Mouse (Mus musculus) testis, adult 2 months (tissue): ENCODE data around the gene Satb2. TPM values are rescaled to one million over a fixed set of nuclear protein-coding genes. Genes with fewer than 3 reads are reported as not detected.

ENCODE experiments used
- H3K27ac ChIP-seq: fragments of 200-500 bp; 2 replicates; pipeline ENCODE4 v1.5.1; 2012; ENCODE audit warnings: low read depth, low read length; ENCODE audit not compliant: control insufficient read depth, insufficient read depth
- H3K27me3 ChIP-seq: fragments of 200-500 bp; 2 replicates; pipeline ENCODE4 v1.6.1; 2012; ENCODE audit warnings: mild to moderate bottlenecking, low read length, moderate library complexity; ENCODE audit not compliant: control insufficient read depth, insufficient read depth
- H3K36me3 ChIP-seq: fragments of 200-500 bp; 2 replicates; pipeline ENCODE4 v1.6.1; 2012; ENCODE audit warnings: mild to moderate bottlenecking, low read length; ENCODE audit not compliant: control insufficient read depth, insufficient read depth
- H3K4me1 ChIP-seq: fragments of 200-500 bp; 2 replicates; pipeline ENCODE4 v1.6.1; 2012; ENCODE audit warnings: low read length; ENCODE audit not compliant: control insufficient read depth, insufficient read depth
- H3K4me3 ChIP-seq: fragments of 200-500 bp; 2 replicates; pipeline ENCODE4 v1.5.1; 2012; ENCODE audit warnings: low read depth, mild to moderate bottlenecking, low read length, moderate library complexity, mixed read lengths; ENCODE audit not compliant: control insufficient read depth
- CTCF ChIP-seq: fragments of 200-500 bp; IDR thresholded peaks from 2 replicates; pipeline ENCODE4 v1.5.1; 2012; ENCODE audit warnings: low read depth, mild to moderate bottlenecking, inconsistent platforms, low read length, moderate library complexity; ENCODE audit not compliant: control insufficient read depth, insufficient read depth, insufficient replicate concordance
- POLR2A ChIP-seq: fragments of 200-500 bp; IDR thresholded peaks from 2 replicates; pipeline ENCODE4 v1.6.1; 2012; ENCODE audit warnings: low read depth, mild to moderate bottlenecking, inconsistent platforms, low read length, moderate library complexity; ENCODE audit not compliant: control insufficient read depth
- polyA plus RNA-seq: library from polyadenylated mRNA; depleted of rRNA; stranded (reverse); fragments of >200 nt; gene quantifications from 2 replicates; pipeline ENCODE4 v1.2.3, GENCODE M21; 2012

Gene Satb2
- polyA plus RNA-seq, 1 experiment: 1.3 TPM

DNA sequence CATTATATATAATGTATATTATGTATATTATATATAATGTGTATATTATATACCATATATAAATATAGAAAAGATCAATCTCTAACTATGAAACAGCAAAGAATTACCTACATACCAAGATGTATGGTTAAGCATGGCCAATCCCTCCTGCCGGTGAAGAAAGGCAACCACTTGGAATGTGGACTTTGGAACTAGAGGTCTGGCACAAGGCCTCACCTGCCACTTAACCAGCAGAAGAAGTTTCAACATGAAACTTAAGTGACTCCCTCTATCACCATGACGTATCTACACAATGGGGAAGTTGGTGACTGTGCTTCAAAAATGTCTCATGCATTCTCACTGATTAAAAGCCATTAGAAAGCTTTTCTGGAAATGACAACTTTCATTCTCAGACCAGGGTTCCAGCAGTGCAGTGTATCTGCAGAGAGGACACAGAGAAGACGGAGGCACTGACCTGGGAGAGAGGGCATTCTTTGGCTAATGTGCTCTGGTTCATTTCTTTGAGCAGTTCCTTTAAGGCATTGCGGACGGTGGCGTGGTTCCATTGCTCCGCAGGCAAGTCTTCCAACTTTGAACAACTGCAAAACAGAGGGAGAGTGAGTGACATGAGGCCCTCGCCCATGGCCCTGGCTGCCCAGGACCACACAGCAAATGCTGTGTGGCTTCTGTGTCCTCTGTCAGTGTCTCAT lies 80.8 kb downstream of the Satb2 start:
- TF ChIP-seq CTCF: no peak
- no peak for TF ChIP-seq POLR2A
- Histone ChIP-seq H3K4me1 (no peaks in the 10 kb centered on the region), H3K4me3 (no peak overlapping the region), H3K27ac (no peak overlapping the region), H3K27me3 (no peaks in the 10 kb centered on the region), H3K36me3 (no peaks in the 10 kb centered on the region)

DNA sequence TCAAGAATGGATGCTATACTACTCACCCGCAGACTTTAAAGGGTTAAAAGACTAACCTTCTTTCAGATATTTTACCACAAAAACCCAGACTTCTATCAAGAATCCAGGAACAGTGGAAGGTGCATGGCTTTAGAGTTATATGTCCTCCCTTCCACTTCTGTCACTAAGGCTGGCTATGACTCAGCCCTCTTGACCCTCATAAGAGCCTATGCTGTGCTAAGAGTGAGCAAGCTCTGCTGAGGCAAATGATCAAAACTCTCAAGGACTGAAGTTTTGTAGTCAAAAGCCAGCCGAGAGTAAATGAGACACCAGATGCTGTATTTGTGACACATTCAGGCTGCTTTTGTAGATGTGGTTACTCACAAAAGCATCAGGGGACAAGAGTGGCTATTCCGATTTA lies 81.8 kb downstream of the Satb2 start:
- Histone ChIP-seq H3K4me1 (no peaks in the 10 kb centered on the region), H3K4me3 (no peak overlapping the region), H3K27me3 (no peaks in the 10 kb centered on the region), H3K27ac (no peak overlapping the region), H3K36me3 (no peaks in the 10 kb centered on the region)
- TF ChIP-seq POLR2A (no peak), CTCF (no peak)

DNA sequence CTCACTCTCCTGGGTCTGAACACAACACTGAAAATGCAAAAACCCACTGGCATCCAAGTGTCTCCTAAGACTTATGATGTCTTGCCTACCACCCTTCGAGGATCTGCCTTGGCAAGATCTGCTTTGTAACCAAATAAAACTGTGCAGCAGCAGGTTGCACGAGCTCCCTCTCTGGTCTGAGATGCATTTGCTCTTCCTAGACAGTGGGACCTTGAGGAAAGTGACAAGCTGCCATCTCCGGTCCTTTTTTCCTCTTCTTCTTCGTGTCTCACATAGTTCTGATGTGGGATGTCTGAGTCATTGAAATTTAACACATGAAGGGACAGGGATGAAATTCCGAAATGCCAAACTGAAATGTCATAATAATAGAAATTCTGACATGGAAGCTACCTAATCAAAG lies 85.7 kb downstream of the Satb2 start:
- H3K36me3 ChIP-seq: no peaks in the 10 kb centered on the region
- no peak for TF ChIP-seq POLR2A
- no peak for TF ChIP-seq CTCF
- no peaks in the 10 kb centered on the region for H3K27me3 ChIP-seq
- no peak overlapping the region for H3K4me3 ChIP-seq
- H3K27ac ChIP-seq: no peak overlapping the region
- H3K4me1 ChIP-seq: no peaks in the 10 kb centered on the region

DNA sequence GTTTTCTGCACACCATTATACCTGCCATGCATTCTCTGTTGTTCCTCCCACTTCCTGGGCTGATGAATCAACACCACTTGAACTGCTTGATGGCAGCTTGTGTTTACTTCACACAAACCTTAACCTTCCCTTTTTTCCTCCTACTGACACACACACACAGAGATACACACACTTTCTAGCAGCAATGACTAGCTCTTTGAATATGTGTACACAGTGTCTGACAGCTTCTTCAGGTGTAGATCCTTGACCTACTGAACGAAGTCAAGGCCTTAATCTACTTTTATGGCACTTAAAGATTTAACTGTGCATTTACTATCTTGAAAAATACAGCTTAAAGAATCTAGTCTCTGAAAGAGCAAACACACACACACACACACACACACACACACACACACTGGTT lies 89.5 kb downstream of the Satb2 start:
- no peaks in the 10 kb centered on the region for H3K4me1 ChIP-seq
- H3K4me3 ChIP-seq: no peak overlapping the region
- H3K27ac ChIP-seq: no peak overlapping the region
- TF ChIP-seq POLR2A: no peak
- TF ChIP-seq CTCF: no peak
- H3K27me3 ChIP-seq: no peaks in the 10 kb centered on the region
- H3K36me3 ChIP-seq: no peaks in the 10 kb centered on the region

DNA sequence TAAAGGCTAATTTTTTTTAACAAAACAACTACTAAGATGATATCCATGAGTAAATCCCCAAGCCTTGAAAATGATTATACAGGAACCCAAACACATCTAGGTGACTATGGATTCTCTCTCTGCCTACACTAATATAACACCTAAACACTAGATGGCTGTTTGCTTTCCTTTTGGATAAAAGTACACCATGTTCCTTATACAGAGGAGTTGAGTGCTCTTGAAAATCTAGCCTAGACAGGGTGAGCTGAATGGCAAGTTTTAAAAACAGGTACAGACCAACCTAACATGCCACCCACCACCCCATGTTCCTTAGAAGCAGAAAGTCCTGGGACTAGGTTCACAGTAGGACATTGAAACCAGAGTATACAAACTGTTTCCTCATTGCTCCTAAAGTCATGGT lies 90.9 kb downstream of the Satb2 start:
- TF ChIP-seq POLR2A (no peak), CTCF (no peak)
- Histone ChIP-seq H3K4me1 (no peaks in the 10 kb centered on the region), H3K27me3 (no peaks in the 10 kb centered on the region), H3K27ac (no peak overlapping the region), H3K4me3 (no peak overlapping the region), H3K36me3 (no peaks in the 10 kb centered on the region)

DNA sequence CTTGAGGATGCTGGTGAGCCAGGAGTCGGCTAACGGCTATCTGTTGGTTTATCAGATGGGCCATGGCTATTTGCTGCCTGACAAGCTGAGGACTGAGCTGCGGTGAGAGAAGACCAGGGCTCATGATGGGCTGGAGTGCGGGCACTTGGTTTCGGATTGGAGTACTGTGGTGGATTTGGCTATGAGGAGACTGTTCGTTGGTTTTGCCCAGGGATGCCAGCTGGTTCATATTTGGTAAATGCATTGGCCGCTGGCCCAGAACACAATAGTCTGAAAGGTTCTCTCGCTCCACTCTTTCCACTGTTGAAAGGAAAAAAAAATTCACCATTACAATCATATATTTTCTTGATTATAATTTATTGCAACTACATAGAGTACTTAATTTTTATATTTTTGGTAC lies 107.0 kb downstream of the Satb2 start:
- H3K27me3 ChIP-seq: no peaks in the 10 kb centered on the region
- H3K4me1 ChIP-seq: no peaks in the 10 kb centered on the region
- no peak overlapping the region for H3K4me3 ChIP-seq
- TF ChIP-seq POLR2A: no peak
- TF ChIP-seq CTCF: no peak
- H3K36me3 ChIP-seq: no peaks in the 10 kb centered on the region
- H3K27ac ChIP-seq: no peak overlapping the region

DNA sequence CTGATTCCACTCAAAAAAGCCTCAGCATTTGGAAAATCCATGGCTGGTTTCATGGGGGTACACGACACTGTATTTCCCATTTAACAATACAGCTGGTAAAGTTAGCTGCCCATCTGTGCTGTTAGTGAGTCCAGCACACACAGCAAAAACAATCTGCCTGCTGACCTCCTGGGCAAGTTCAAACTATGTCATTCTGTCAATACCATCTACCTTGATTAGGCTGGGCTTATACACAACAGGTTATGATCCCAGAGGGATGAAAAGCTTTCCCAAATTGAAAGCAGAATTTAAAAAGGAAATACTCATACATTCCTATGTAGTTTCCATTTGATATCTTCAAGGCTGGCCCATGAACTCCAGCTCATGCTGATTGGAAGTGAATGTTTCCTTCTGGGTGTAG lies 113.2 kb downstream of the Satb2 start:
- Histone ChIP-seq H3K4me1 (no peaks in the 10 kb centered on the region), H3K36me3 (no peaks in the 10 kb centered on the region), H3K27me3 (no peaks in the 10 kb centered on the region), H3K4me3 (no peak overlapping the region), H3K27ac (no peak overlapping the region)
- no peak for TF ChIP-seq CTCF

DNA sequence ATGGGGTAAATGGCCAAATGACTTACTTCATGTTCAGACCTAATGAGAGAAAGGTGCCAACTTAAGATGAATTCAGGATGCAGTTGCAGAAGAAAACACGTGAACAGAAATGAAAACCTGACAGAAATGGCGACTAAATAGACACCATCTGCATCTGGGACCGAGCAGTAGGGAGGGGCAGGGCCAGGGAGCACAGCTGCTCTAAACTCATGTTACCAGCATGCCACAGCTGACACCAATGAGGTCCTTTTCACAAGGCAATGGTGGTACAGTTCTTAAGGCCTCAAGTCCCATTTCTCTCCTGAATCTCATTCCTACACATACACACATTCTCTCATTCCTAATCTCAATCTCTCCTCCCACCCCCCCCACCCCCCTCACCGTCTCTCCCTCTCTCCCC lies 115.7 kb downstream of the Satb2 start:
- Histone ChIP-seq H3K36me3 (no peaks in the 10 kb centered on the region), H3K27me3 (no peaks in the 10 kb centered on the region), H3K27ac (no peak overlapping the region), H3K4me3 (no peak overlapping the region), H3K4me1 (no peaks in the 10 kb centered on the region)
- no peak for TF ChIP-seq CTCF
- no peak for TF ChIP-seq POLR2A
